Mouse (Mus musculus) spleen, adult 18-20 months (tissue): ENCODE results near the gene Ercc5.

ENCODE experiments used
- DNase-seq, 2 experiments: peaks; one replicate each; pipeline ENCODE4 v3.0.0; 2022; ENCODE audit warnings: mixed read lengths in 2 of 2

Gene Ercc5

DNA sequence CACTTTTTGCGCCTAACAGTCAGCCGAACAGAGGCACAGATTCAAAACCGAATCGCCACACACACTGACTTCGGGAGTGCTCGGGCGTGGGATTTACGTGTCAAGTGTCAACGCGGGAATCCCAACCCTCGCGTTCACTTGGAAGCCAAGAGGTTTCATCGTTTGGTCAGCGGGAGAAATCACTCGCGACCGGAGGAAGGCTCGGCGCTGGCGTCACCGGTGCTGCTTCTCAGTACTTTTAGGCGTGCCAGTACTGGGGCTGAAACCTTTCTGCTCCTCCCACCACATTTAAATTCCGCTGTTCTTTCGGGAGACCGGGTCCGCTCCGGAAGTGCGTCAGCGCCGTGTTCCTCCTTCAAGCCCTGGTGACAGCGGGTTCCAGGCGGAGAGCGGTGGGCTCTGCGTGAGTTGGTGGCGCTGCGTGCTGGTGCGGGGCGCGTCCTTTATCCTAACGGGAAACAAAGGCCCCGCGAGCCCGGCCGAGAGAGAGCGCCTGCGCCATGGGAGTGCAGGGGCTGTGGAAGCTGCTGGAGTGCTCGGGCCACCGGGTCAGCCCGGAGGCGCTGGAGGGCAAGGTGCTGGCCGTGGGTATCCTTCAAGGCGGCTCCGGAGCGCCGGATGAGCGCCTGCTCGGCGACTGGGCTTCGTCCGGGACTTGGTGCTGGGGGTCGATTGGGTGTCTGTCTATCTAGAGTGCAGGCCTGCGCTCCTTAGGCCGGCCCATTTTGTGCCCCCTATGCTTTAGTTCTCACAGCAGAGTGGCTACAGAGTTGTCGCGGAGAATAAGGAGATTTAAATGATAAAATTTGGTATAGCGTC, at the start of gene Ercc5:
Gene Ercc5, plus strand, starts transcription at position 182 of the 819 bp plus-strand sequence.
- DNase-seq: peak; percentile 69 to 70

DNA sequence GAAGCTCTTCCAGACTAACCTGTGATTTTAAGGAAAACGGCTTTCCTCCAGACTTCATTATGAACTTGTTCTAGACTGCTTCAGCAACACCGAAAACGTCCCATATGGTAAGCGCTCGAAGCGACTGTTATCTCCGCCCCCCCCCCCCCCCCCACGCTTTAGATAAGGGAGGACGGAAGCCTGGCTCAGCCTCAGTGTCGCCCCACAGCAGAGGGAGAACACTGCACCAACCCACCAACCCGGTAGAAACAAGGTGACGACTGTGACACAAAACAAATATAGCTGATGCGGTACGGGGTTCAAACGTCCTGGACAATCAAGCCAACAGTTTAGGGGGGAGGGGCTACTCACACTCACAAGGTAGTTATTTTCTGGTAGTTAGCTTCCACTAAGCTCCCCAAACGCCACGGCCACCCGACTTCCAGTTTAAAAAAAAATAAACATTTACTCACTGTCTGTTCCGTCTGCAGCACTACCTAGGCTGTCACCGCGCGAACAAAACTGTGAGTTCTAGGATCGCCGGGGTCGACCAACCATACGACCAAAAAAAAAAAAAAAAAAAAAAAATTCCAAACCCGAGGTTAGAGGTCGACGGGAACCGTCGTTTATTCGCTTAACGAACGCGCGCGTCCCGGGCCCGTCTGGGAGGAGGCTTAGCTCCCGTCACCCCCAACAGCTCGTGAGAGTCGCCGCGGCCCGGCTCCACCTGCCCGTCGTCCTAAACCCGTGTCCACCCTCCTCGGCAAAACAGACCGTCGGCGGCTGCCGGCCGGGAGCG, 45.9 kb upstream of the Ercc5 start:
- peak; percentile 26 to 46 for DNase-seq

DNA sequence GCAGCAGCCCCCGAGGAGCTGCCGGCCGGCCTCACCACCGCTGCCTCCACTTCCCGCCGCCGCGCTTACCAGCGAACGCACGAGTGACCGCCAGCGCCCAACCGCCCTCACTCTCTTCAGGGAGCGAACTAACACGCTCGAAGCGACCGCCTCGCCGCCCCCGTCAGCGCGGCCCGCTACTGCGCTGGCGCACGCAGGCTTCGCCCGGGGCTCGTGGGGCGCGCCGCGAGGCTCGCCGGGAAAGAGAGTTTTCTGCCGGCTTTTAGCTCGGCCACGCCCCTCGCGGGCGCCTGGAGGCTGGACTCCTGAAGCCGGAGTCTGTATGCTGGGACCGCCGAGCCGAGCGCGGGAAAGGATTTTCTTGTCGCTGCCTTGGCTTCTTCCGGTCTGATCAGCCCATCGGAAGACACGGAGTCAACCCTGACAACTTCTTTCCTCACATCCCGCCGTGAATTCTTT, 45.3 kb upstream of the Ercc5 start, which contains the start of gene Tex30:
Gene Tex30, minus strand, starts transcription at position 183 of the 459 bp plus-strand sequence.
- DNase-seq: peak; percentile 88 to 92

DNA sequence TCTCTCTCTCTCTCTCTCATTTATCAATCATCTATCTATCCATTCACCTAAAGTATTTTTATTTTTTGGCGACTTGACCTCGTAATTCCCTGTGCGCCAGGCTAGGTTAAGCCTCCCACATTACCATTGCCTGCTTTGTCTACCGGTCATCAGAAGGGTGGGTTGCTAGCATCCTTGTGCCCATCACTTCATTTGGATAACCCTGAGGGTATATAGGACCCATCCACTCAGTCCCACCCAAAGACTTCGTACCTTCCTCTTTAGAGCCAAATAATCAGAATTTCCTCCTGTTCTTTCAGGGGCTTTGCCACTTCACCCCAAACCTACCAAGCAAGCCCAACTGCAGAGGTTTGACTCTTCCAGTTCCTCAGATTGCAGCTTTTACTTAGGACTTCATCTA, 44.6 kb upstream of the Ercc5 start:
- no peak for DNase-seq

DNA sequence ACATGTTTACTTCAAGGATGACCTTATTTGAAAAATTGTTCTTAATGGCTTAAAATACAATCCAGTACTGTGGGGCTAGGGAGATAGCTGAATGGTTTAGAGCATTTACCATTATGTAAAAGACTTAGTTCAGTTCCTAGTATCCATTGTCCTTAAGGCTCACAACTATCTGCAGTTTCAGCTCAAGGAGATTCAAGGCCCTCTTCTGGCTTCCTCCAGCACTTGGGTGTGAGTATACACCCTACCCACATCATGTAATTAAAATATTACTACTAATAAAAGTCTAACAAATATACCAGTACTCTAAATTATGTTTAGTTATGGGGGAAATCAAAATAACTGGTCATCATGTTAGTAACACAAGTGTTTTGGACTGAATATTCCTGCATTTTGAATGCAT, 30.0 kb upstream of the Ercc5 start:
- DNase-seq: no peak

DNA sequence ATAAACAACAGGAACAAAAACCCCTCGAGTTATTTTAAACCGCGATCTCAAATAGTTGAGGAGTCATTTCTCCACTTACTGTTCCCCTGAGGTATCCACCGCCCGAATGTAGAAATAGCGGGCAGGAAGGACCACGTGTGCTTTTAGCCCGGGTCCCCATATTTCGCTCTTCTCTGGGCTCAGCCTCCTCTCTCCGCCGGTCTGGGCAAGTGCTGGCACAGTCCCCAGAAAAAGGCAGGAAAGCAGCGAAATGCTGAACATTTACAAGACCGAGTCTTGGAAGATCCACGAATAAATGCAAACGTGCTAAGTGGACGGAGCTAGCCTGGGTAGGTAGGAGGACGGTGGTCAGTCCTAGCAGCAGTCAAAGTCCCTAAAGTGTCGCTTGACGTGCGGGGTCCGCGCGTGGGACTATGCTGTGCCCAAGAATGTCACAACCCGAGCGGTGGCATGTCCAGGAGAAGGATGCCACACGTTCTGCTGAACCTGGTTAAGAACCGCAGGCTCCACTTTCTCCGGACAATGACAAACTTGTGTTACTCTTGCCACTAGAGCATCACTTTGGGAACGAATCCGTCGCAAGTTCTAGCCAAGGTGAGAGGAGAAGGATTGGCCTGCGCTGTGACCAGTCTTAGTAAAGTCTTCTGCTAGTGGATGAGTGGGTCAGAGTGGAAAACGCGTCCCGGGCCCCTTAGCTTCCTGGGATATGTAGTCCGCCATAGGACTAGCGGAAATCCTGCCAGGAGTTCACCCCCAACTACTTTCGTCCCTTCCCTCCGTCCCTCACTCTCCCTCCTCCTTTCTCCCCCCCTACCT, 29.1 kb upstream of the Ercc5 start, which contains the start of the genes Kdelc1 and Bivm:
Gene Kdelc1, minus strand, starts transcription at position 570 of the 816 bp plus-strand sequence.
Gene Bivm, plus strand, starts transcription at position 719 of the 816 bp plus-strand sequence.
- DNase-seq: peak; percentile 40 to 52

DNA sequence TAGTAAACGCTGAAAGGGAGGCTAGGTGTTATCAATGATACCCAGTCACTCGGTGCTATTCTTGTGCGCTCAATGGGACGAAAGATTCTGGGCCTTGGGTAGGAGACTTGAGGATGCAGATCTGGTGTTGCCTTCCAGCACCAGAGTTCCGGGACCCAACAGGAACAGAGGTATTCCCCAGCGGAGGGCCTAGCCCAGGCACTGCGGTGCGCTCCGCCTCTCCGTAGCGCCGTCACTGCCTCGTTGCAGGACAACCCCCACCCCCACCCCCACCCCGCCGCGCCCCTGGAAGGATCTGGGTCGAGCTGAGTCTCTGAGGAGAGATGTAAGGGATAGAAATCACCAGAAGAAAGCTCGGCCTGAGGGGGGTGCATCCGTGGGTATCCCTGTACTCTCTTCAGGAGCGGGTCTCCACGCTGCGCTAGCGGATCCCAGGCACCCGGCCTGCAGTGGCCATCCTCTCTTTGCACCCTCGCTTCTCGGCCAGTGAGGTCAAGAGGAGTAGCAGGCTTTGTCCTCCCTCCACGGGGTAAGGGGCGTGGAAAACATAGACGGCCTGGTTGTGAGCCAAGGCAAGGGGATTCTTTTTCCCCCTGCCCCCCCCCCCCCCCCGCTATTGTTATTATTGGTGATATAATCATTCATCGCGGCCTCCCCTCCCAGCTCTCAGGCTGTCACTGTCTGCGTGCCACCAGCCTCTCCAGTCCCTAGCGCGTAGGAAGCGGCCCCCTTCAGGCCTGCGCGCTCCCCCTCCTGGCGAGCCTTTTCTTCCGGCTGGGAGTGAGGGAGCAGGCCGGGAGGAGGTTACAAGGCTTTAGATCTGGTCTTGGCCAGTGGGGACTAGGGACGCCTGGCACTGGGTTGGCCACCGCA, 28.1 kb upstream of the Ercc5 start:
- DNase-seq: peak; percentile 52 to 66

DNA sequence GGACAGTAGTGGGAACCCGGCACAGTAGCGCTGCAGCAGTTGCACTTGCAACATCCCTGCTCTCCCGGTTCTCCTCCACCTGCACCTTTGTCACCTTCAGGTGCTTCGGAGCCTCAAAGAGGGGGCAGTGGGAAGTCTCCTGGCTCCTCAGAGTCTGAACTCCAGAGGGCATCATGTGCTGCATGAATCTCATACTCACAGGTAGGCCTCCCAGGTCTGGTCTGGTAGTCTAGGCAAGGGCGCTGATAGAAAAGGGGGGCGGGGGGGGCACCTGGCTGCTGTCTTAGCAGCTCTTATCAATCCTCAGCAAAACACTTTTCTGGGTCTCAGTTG, 27.5 kb upstream of the Ercc5 start:
- no peak for DNase-seq

DNA sequence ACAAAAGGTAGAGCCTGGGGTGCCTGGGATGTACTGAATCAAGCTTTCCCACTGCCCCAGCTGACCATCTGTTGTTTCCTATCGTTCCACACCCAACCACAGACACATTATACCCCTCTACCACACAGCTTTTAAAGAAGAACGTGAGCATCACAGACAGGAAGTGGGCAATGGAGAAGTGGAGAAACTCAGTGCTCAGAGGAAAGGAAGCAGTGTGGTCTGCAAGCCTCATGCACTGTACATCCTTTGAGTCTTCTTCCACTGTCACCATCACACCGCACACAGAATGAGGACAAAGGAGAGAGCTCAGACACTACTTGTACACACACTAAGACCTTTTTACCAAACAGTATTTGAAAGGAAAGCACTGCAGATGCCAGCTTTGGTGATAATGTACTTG, 25.3 kb upstream of the Ercc5 start:
- DNase-seq: no peak

DNA sequence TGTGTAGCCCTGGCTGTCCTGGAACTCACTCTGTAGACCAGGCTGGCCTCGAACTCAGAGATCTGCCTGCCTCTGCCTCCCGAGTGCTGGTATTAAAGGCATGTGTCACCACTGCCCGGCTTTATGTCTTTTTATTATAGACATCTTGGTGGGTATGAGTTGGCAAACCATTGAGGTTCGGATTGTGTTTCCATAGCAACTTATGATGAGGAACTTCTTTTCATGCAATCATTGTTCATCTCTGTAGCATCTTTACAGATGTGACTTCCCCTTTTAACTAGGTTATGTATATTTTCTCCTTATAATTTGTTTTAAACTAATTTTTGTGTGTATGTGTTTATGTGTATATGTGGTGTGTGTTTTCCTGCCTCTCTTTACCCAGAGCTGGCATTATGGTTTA, 22.0 kb upstream of the Ercc5 start:
- DNase-seq: no peak

DNA sequence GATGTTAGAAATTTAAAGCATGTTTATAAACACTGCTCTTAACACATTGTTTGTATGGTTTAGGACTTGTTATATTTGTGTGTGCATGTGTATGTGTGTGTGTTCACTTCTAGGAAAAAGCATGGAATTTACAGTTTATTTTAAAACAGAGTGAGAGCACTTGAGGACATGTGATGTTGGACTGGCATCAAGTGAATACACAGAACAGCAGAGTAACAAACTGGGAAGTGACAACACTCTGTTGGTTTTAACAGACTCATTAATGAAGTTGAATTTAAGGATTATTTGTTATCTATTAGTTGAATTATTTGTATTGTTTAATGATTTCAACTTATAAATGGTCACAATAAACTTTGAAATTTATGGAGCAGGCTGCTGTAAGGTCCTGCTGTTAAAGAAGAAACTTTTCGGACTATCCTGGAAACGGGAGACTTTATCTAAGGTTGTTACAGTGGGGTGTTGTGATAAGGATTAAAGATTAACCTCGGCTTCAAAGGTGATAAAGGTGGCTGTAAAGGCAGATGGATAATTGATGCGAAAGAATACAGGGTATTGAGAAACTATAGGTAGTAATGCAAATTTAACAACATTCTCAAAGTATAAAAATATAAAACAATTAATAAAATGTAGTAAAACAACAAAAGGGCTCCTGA, 17.5 kb upstream of the Ercc5 start:
- DNase-seq: no peak

DNA sequence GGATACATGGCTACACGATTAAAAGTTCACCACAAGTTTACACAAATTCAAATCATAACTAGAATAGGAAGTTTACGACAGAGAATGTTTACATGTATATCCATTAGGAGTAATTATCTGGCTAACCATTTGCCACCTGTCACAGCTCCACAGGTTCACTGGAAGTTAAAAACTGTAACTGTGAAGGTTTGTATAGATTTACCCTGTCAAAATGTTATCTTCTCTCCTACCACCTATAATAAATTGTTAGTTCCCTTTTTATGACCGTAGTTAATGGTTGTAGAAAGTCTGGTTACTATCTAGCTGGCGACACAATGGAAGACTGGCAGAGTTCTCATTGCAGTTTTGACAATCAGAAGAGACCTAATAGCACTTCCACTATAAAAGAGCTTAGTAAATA, 7.3 kb upstream of the Ercc5 start:
- DNase-seq: no peak

DNA sequence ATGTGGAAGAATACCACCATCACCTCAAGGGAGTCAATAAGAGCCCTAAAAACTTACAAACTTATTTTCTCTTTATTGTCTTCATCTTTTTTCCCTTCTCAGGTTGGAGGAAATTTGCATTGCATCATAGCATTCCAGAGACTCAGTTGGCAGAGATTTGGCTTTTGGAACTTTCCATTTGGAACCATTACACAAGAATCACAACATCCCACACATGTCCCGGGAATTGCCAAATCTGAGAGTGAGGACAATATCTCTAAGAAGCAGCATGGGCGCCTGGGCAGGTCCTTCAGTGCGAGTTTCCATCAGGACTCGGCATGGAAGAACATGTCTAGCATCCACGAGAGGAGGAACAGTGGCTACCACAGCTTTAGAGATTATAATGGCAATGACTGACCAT, 4.8 kb upstream of the Ercc5 start:
- no peak for DNase-seq

DNA sequence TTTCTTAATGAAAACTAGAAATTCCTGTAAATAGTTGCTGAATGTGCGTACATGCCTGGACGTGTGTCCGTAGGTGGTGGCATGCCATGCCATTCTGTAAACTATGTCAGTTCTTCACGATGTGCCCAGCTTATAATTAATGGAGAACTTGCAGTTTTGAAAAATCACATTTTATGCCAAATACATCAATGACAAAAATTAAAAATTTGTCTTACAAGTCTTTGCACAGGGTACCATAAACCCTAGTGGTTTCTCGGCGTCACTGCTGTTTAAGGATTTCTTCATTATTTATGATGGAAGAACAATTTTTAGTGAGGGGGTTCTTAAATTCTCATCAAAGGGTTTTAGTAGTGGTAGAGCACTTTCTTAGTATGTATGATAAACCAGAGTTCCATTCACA, 1.2 kb downstream of the Ercc5 start:
- DNase-seq: no peak

DNA sequence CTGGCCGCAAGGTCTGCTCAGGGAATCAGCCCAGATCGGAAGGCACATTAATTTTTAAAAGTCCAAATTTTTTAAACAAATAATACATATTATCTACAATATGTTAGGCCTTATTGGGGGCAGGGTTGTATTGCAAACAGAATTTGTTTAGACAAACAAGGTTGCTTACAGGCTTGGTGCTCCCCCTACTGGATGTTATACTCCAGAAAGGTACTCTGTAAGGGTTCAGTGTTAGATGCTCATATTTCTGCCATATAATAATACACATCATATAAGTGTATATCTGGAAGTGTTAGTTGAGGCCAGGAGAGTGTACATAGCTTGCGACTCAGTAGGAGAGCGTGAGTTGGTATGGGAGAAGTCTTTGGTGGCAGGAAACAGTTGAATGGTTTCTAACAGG, 7.7 kb downstream of the Ercc5 start:
- no peak for DNase-seq

DNA sequence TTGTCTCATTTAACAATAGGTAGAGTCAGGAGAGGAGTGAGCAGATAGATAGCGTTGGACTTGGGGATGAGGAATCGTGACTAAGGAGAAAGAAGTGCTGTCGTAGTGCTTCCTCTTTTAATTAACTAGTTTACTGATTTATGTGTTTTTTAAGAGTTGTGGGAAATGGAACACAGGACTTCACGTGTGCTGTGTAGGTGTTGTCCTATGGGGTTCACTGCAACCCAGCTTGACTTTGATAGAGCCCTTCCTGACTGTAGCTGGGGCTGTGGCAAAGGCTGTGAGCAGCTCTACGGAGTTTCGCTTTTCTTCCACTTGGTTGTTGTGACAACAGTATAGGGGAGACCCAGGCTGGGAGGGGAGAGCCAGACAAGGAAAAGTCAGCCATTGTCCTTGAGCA, 10.8 kb downstream of the Ercc5 start:
- no peak for DNase-seq

DNA sequence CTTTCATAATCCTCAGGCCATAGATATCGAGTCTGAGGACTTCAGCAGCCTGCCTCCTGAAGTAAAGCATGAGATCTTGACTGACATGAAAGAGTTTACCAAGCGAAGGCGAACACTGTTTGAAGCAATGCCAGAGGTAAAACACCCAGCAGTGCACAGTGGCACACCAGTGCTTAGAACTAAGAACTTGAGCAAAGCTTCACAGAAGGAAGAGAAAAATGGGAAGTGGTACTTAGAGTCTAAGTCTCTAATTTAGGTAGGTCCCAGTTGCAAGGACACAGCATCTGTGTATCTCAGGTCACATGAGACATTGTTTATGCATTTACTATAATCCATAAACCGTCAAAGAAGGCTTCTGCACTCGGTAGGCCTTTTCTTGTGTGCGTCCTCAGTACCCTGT, 14.3 kb downstream of the Ercc5 start:
- DNase-seq: no peak

DNA sequence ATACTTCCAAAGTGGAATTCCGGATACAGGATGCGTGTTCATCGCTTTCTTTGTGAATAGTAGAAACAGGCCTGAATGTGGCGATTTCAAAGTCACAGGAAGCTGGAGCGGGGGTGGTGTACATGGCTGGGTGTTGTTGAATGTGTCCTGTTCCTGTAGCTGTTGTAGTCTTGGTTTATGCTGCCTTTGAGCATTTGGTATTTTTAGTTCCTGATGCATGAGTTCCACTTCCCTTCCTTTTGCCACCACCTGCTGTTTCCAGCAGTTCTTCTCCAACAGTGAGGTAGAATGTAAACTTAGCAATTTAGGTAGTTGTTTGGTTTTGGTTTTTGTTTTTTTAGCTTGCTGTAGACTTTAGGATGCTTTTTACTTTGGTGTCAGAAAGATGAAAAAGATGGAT, 14.8 kb downstream of the Ercc5 start:
- DNase-seq: no peak

DNA sequence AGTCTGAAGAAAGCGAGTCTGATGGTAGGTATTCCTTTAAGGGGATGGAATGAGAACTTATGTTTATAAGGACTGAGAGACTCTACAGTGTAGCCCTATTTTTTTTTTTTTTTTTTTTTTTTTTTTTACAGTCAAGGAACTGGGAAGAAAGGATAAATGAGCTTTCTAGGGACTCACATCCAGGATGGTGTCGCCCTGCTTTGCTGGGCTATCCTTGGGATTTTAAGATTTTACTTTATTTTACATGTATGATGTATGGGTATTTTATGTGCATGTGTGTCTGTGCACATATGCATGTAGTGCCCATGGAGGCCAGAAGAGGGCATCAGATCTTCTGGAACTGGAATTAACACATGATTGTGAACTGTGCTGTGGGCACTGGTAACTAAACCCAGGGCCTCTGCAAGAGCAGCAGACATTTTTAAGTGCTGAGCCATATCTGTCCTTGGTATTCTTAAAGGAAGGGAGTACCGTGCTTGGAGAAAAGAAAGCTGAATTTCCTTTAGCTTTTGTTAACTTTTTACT, 20.4 kb downstream of the Ercc5 start:
- no peak for DNase-seq

DNA sequence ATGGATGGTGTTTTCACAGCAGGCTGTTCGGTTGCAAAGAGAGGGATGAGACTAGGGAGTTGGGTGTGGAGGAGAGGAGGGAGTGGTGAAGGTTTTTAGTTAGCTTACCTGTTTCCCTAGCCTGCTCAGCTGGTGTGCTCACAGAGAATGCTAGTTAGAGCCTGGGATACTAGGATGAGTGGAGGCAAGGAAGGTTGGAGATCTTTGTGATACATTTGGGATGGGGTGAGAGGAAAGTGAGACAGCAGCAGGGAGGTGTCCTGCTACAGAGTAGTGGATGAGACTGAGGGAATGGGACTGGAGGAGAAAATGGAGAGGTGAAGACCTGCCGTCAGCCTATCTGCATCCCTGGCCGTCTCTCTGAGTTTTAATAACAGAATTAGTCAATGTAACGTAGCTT, 25.1 kb downstream of the Ercc5 start:
- no peak for DNase-seq

DNA sequence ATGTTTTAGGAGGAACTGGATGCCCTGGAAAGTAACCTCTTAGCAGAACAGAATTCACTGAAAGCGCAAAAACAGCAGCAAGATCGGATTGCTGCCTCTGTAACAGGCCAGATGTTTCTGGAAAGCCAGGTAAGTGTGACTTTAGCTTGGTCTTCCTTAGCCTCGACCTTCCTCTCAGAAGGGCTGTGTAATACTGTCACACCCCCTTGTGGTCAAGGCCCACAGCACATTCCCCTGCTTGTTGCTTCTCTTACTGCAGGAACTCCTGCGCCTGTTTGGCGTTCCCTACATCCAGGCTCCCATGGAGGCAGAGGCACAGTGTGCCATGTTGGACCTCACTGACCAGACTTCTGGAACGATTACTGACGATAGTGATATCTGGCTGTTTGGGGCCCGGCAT, 26.4 kb downstream of the Ercc5 start:
- DNase-seq: no peak
